Mouse (Mus musculus) monocyte, adult 5-6 weeks (primary cell): Measurements from ENCODE around the gene Agfg1. TPM values are rescaled to one million over a fixed set of nuclear protein-coding genes. Genes with fewer than 3 reads are reported as not detected.
A peak's percentile ranks its signal among the peaks of the same experiment; 100 is the strongest.

Experiments used
- ATAC-seq: fragments of 153-309, 156-312 bp; replicated peaks from 2 replicates; pipeline ENCODE4 v1.8.0; 2017; ENCODE audit warnings: mild to moderate bottlenecking; ENCODE audit not compliant: low TSS enrichment, insufficient number of reproducible peaks, severe bottlenecking, poor library complexity, low FRiP score
- total RNA-seq: library from RNA; stranded (forward); fragments of 200-1000, 200-491, 200-594 nt; gene quantifications from 3 replicates; pipeline ENCODE4 v1.2.3, GENCODE M21; 2017

The Agfg1 gene
- 48.1 to 56.6 TPM (median 55.5 TPM) in 3 replicates for total RNA-seq

- peak; percentile 88 for ATAC-seq
Observed at GRCm38 (mm10) chr1:82839296-82839613, at the start of gene Agfg1. Gene Agfg1 (plus strand): TSS chr1:82839483.

DNA sequence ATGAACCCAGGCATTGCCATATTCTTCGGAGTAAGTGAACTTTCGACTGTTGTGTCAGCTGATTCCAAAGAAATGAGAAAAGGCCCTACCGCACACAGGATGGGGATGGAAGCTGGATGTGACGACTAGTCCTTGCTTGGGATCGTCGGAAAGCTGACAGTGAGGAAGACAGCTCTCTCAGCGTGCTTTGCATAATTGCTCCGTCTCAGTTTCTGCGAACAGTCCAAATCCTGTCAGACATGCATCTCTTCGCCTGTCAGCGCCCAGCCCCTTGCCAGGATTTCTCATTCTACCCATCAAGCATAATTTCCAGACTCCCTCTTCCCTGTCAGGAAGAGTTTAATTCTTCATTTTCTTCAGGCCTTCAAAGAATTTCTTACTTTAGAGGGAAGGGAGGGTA lies 48.2 kb upstream of the Agfg1 start:
- no peak for ATAC-seq

DNA sequence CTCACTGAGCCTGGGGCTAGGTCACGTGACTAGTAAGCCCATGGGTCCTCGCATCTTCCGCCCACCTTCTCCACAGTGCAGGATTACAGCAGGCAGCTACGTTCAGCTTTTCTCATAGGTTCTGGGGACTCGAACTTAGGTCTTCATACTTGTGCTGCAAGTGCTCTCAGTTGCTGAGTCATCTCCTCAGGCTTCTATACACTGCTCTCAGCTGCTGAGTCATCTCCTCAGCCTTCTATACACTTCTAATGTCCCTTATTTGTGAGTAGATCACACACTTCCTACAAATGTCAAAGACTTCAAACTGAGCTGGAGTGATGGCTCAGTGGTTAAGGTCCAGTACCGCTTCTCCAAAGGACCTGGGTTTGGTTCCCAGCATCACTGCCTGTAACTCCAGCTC lies 47.0 kb upstream of the Agfg1 start:
- no peak for ATAC-seq

DNA sequence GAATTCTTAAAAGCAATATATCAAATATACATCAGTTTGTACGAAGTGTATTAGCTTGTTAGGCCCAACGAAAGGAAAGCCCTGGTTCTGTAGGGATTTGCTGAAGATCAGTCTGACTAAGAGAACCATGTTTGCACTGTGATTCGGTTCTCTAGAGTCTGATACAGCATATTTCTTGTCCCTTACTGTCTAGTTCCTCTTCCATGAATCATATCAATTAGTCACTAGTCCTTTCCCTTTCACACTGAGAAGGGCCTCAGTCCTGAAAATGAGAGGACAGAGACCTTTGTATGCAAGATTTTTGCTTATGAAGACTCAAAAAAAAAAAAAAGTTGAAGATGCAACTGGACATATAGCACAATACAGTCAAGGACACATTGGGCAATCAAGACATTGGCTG lies 46.2 kb upstream of the Agfg1 start:
- no peak for ATAC-seq

DNA sequence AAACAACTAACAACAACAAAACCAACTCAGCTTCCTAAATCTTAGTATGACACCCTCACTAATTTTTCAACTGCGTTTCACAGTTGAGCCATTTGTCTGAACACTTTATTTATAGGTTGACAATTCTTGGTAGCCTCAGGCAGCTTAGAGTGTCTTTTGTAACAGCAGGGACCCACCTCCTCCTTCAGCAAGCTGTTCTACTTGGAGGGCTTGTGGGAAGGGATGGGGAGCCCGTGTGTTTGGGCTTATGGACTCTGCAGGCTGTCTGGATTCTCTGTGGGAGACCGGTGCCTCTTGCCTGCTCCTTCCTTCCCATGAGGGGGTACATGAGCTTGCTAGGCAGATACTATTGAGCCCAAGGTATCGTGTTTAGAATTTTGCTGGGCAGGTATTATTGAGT lies 45.3 kb upstream of the Agfg1 start:
- ATAC-seq = no peak

DNA sequence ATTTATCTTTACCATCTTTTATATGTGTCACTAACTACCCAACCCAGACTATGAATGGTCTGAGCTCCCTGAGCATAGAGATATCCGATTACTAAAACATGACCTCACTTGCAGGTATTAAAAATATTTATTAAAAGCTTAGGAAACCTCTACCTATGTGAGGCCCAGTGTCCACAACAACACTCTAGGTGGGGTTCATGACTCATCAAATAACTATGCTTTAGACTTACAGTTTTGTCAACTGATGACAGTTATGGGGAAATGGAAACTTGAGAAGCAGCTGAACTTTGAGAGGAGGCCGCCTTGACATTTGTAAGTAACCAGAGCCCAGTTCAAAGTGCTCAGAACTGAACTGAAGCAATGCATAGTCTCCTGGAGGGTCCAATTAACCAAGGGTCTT lies 44.1 kb upstream of the Agfg1 start:
- no peak for ATAC-seq

DNA sequence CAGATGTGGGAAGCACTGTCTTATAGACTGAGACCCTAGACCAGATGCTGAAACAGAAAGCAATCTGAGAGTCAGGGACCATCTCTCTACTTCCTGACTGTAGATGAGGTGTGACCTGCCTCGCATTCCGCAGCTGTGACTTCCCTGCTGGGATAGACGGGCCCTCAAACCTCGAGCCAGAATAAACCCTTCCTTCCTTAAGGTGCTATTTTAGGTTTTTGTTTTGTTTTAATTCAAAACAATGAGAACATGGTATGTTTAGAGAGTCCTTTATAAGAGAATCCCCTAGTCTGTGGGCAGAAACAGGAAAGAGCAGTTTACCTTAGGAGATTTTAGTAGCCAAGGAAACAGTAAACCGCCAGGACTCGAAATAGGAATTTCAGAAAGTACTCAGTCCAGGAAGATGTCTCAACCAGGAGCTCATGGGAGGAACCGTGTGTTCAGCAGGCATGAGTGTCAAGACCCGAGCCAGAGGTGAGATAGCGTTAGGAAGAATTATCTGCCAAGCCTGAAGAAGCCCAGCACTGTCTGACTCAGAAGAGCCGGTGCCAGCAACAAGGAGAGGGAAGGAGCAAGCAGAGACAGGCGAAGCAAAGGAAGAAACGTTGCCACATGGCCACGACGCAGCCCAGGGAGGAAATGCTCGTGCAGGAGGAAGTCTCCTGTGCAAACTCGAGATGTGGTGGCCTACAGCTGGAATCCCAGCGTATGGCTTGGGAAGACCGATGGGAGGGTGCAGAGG lies 43.4 kb upstream of the Agfg1 start:
- peak; percentile 43 for ATAC-seq

GRCm38 (mm10) chr1:82797088-82797487 lies 42.2 kb upstream of the Agfg1 start:
- ATAC-seq = no peak

DNA sequence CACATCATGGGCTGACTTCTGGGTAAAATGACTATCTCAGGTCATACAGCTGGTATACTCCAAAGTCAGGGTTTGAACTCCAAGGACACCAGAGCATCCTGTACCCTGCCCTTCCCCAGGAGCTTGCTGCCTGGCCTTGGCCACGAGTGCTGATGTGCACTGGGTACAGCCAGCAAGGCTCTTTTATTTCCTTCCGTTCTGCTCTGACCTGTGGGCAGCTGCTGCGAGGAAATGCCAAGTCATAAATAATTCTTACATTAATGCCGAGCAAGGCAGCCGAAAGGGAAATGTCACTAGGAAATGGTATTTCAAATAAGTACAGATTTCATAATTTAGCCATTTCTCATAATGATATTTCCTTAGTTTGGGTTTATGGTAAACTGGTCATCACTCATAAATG lies 41.0 kb upstream of the Agfg1 start:
- ATAC-seq = 0 out of 2 replicates have a peak, but pooled peaks have one; percentile 44

DNA sequence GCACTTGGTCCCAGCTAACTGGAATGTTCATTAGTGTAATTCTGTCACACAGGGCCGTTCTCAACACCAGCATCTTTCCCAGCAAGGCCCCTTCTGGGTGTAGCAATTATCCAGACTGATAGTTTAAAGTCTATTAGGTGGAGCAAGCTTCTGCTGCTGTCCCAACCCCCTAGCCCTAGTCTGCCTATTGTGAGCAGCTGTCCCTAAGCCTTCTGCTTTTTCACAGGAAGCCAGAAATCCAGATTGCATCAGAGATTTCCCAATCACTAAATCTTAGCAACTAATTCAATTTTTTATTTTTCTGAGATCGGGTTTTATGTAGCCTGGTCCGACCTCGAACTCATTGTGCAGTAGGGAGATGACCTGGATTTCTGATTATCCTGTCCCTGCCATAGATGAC lies 40.4 kb upstream of the Agfg1 start:
- ATAC-seq = peak; percentile 49; the same call in 1 of the 2 replicates

DNA sequence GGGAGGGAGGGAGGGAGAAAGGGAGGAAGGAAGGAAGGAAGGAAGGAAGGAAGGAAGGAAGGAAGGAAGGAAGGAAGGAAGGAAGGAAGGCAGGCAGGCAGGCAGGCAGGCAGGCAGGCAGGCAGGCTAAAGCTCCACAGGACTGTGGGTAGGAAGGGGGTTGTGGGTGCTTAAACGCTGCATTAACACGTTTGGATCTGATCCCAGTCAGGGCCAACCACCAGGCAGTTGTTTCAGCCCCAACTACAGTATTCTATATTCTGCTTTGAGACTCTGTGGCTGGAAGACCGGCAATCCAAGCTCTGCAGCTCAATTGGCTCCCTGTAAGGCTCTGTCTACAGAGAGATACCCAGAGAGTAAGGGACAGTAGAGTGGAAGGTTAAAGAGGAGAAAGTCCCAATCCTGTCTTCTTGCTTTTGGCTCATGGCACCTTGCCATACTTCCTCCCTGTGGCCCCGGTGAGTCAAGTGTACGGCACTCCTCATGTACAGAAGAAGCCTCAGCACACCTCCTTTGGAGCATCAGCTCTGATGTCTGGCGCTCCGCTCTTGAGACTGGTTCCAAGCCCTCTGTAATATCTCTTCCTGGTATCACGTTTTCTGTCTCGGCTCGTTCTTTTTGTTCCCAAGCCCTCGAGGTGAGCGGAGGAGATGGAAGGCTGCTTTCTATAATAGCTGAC lies 38.0 kb upstream of the Agfg1 start:
- no peak for ATAC-seq

DNA sequence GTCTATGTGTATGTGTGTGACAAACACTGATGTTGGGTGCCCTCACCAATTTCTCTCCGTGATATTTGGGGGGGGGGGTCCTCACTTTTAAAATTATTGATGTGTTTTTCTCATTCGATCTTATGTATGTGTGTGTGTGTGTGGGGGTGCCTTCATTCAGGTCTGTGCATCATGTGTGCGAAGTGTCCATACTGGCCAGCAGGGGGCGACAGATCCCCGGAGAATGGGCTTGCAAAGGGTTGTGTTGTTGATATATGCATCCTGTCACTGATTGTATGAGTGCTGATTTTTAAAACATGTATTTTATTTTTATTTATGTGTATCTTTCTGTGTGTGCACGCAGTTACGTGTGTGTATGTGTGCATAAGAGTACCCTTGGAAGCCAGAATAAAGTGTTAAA lies 35.7 kb upstream of the Agfg1 start:
- no peak; the same call in 1 of the 2 replicates for ATAC-seq

DNA sequence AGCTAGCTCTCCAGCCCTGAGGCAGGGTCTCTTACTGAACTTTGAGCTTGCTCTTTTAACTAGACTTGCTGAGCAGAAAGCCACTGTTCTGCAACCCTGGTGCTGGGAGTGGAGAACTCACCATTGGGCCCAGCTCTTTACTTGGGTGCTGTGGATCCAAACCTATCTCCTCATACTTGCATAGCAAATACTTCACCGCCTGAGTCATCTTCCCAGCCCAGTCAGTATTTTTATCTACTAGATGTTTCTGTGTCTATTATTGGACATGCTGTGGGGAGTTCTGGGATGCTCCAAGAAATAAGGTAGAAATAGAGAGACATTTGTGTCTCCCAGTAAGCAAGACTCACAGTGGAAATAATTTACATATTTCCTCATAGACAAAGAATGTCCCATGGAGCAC lies 35.2 kb upstream of the Agfg1 start:
- no peak for ATAC-seq

DNA sequence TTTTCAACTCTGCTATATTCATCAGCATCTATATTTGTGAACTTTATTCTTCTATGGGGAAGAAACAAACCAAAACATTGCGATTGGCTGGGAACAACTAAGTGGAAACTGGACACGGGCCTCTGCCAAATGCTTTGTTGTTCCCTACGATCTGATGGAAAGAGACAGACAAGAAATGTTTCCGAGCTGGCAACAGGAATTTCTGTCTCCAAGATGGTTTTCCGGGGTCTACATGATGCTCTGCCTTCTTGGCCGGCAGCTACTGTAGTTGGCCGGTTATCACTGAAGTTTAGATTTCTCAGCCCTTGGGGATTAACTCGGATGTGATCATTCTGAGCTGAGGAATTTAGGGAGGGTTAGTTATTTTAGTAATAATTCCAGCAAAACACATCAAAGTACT lies 32.9 kb upstream of the Agfg1 start:
- ATAC-seq = no peak

- no peak for ATAC-seq
Observed at GRCm38 (mm10) chr1:82807206-82807605, 32.1 kb upstream of the Agfg1 start.

DNA sequence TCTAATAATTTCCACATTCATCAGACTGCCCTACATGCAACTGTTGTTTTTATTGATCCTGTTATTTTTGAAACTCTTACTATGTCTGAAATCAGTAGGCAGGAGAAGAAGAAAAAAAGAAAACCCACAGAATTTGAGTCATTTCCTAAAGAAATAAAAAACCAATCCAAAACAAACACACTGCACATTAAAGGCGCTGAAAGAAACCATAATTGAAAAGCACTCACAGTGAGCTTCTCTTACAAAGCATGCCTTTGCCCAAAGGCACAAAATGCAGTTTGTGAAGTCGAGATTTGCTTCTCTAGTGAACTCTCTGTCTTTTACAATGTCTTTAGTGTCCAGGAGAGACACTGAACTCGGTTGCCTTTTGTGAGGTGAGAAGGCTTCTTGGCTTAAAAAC lies 30.7 kb upstream of the Agfg1 start:
- ATAC-seq = no peak

- no peak for ATAC-seq
Observed at GRCm38 (mm10) chr1:82811766-82812165, 27.5 kb upstream of the Agfg1 start.

DNA sequence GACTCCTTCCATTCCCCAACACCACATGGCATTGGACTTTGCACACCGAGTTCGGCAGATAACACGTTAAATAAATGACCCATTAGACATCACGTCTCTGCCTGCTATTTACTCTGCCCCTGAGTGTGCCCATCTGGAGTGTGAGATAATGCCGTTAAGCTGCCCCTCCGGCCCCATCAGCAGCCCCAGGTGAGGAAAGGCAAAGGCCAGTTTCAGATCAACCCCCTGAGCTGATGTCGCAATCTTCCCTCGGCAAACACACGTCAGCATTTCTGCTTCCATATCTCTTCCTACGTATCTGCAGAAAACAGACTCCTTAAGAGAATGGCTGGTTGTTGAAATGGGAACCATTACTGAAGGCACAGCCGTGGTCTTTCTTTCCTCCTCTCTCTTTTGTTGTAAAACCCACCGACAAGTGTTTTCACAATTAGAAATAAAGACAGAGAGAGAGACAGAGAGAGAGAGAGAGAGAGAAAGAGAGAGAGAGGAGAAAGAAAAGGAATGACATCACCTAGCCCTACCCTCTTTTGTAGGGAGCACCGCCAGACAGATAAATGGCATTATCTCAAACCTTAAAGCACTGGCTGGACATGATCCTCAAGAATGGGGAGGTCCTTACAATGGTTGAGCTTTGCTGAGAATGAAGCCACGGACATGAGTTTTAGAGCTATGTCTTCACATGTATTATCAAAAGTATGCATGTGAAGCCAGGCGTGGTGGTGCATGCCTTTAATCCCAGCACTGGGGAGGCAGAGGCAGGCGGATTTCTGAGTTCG lies 23.2 kb upstream of the Agfg1 start:
- ATAC-seq = no peak

DNA sequence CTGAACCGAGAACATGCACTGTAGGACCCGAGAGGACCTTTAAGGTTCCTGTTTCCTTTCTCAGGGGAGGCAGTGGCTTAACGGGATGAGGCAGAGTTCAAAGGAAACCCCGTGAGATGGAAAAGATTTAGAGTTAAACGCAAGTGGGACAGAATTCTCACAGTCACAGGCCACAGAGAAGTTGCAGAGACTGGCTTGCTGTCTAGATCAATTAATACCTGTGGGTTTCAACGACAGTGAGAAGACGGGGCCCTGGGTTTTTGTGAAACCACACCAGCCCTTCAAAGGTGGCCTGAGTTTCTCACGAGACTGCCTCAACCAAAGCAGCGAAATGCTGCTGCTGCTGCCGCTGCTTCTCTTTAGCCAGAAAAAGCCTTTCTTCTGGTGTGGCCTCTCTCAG lies 19.9 kb upstream of the Agfg1 start:
- no peak for ATAC-seq

- no peak for ATAC-seq
Observed at GRCm38 (mm10) chr1:82820179-82820578, 19.1 kb upstream of the Agfg1 start.
